Mouse (Mus musculus) CD4-positive helper T cell, adult 2 months (primary cell): ENCODE results near the gene Olfr1387.
A peak's percentile ranks its signal among the peaks of the same experiment; 100 is the strongest.
"Not testable (repeated sequence)": the region's sequence is repeated elsewhere in the genome, so short reads cannot be mapped to it uniquely, and the experiment has no call there.

Experiments
- DNase-seq: peaks from one replicate; pipeline ENCODE4 v3.0.0-alpha.2; 2012; ENCODE audit warnings: low read depth, missing footprints, low spot score

The Olfr1387 gene

DNA sequence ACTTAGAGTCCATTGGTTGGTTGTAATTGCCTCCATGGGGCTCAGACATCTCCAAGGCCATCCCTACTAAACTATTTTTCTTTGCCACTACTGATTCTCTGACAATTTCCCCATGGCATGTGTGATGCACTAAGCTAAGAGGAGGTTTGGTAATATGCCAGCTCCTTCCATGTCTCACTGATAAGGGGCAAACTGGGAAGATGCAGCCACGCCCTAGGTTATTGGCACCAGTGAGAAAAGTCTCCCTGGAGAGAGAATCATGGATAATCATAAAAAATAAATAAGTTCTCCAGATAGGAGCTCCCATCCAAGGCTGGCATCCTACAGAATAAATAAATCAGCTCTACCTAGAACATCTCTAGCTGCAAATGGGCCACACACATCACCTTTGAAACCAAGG is at the start of gene Olfr1387:
Olfr1387 (plus strand) TSS at position 301 of the 400 bp plus-strand sequence.
- no peak for DNase-seq

- DNase-seq: no peak
Observed at GRCm38 (mm10) chr11:49406784-49407183, 48.4 kb upstream of the Olfr1387 start.

GRCm38 (mm10) chr11:49410540-49410939 is 44.6 kb upstream of the Olfr1387 start:
- peak; percentile 15 for DNase-seq

DNA sequence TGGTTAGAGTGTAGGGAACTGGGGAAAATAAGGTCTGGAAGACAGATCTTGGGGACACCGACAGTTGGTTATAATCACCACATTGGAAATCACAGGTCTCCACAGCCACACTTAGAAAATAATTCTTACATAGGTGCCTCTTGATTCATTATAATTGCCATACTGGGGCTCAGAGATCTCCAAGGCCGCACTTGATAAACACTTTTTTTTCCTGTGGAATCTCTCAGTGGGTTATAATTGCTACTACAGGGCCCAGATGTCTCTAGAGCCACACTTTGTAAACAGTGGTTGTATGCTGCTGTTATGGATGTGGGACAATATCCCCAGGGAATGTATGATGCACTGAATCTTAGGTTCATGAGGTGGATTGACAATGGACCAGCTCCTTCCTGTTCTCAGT is 32.4 kb upstream of the Olfr1387 start, which contains the start of gene Olfr1389:
Olfr1389 (plus strand) TSS at position 301 of the 400 bp plus-strand sequence.
- DNase-seq: no peak

- DNase-seq: no peak
Observed at GRCm38 (mm10) chr11:49425257-49425927, 29.8 kb upstream of the Olfr1387 start.

- DNase-seq: no peak
Observed at GRCm38 (mm10) chr11:49429641-49430040, 25.5 kb upstream of the Olfr1387 start.

DNA sequence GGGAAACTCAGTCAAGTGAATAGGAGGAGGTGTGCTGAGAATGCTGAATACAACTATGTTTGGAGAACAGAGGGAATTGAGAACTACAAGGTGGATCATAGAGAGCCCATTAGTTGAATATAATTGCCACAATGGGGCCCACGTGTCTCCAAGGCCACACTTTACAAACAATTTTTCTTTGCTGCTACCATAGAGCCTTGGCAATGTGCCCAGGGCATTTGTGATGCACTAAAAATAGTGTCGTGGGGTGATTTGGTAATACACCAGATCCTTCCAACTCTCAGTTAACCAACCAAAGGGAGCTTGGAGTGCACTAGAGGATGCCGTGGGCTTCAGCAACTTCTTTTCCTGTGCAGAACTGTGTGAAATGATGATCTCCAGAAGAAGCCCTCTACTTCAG is 18.7 kb upstream of the Olfr1387 start, which contains the start of gene Olfr1388:
Olfr1388 (plus strand) TSS at position 214 of the 400 bp plus-strand sequence.
- no peak for DNase-seq

DNA sequence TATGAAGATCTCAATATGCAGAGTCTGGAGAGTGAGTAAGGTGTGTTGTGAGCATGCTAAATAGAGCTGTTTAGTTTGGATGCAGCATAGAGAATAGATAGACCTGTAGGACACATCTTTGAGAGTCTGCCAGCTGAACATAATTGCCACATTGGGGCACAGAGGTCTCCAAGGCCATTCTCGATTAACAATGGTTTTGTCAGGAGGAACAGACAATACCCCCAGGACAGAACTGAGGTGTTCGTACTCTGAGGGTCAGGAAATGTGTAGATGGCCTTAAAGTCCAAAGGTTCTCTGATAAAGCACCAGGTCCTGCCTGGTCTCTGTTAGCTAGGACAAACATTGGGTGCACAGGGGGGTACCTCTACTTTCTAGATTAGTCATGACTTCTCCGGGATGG is 9.6 kb downstream of the Olfr1387 start, which contains the start of gene Olfr1386:
Olfr1386 (plus strand) TSS at position 301 of the 400 bp plus-strand sequence.
- not testable (repeated sequence) for DNase-seq

DNA sequence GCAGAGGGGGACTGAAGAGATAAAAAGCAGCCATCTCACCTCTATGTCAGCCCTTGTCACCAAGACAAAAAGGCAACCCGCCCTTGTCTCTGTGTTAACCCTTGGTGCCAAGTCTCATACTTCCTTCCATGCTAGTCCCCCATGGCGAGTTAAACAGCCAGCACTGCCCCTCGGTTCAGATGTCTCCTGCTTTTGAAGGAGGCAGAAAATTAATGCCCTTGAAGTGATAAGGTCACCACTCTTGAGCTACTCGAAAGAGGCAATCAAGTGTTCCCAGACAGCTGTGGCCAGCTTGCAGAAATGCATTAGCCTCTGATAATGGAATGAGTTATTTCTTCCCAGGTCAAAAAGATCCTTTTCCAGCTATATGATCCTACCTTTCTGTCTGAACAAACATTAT is 30.8 kb downstream of the Olfr1387 start:
- no peak for DNase-seq

DNA sequence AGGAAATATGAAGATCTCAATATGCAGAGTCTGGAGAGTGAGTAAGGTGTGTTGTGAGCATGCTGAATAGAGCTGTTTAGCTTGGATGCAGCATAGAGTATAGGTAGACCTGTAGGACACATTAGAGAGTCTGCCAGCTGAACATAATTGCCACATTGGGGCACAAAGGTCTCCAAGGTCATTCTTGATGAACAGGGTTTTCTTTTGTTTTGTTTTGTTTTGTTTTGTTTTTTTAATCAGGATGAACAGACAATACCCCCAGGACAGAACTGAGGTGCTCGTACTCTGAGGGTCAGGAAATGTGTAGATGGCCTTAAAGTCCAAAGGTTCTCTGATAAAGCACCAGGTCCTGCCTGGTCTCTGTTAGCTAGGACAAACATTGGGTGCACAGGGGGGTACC is 33.6 kb downstream of the Olfr1387 start, which contains the start of gene Olfr1385:
Olfr1385 (plus strand) TSS at position 301 of the 400 bp plus-strand sequence.
- DNase-seq: not testable (repeated sequence)
